Mouse (Mus musculus) hematopoietic stem cell, adult 5-6 weeks (primary cell): ENCODE data around the gene P3h3. TPM values are rescaled to one million over a fixed set of nuclear protein-coding genes. Genes with fewer than 3 reads are reported as not detected.
"Not testable (repeated sequence)": the region's sequence is repeated elsewhere in the genome, so short reads cannot be mapped to it uniquely, and the experiment has no call there.

Experiments used
- ATAC-seq, 2 experiments: fragments of 125-278 bp in 1 of 2; replicated peaks in 1 of 2; 2 replicates each; pipeline ENCODE4 v1.8.0; 2016 to 2017; ENCODE audit warnings: inconsistent platforms in 2 of 2, mild to moderate bottlenecking in 2 of 2, moderate number of reproducible peaks in 2 of 2, low read depth in 1 of 2, moderate TSS enrichment in 1 of 2; ENCODE audit not compliant: low FRiP score in 2 of 2, poor library complexity in 2 of 2, severe bottlenecking in 2 of 2, insufficient read depth in 1 of 2, low TSS enrichment in 1 of 2
- total RNA-seq: library from RNA; stranded (forward); fragments of 172-1452, 232-1000 nt; gene quantifications from 2 replicates; pipeline ENCODE4 v1.2.3, GENCODE M21; 2017

The P3h3 gene
- total RNA-seq, 1 experiment from 2014 or later = 14.5 TPM

DNA sequence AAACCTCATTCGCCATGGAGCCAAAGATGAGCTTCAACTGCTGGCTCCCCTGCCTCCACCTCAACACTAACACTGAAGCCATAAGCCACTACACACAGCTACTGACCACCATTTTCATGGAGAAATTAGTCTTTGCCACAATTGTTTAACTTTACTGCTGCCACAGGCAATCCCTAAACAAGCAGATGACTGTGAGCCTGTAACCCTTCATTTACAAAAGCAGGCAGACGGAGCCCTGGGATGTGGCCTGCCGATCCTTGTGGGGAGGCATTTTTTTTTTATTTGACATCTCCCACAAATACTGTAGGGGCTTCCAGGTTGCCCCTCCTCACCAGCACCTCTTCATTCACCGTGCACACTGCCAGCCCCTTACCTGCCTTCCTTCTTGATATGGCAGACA is 40.9 kb downstream of the P3h3 start:
- no peak for ATAC-seq

DNA sequence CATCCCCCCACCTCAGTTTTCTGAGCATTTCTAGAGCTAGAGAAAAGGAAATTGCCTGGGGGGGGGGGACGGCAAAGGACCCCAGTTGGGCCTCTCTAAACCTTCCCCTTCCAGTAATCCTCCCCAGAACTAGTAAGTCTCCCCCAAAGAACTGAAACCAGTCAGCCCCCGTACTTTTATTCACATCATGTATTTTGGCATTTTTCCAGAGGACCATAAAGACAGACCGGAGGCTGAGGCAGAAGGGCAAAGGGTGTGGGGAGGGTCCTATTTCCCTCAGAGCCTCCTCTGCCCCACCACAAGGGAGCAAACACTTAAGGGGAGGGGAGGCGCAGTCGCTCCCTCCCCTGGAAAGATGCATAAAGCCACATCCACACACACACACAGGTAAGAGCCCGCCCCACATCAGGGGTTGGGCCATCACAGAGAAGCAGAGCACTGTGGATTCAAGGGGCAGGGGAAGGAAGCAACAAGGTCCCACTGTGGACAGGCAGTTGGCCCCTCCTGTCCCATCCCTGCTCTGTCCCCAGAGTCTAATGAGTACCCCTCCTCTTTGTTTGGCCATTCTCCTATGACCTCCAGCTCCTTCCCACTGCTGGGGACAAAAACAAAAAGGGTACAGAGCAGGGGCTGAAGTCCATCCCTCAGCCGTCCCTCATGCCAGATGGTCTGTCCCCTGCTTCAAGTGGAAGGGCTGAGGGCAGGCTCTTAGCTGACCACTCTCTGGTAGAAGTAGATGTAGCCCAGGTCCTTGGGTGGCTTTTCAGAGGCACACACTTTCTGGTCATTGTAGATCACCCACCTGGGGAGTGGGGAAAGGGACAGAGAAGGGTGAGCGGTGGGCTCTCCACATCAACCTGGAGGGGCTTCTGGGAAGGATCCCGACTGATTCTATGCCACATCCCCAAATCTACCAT is 42.4 kb downstream of the P3h3 start:
- ATAC-seq = no peak

DNA sequence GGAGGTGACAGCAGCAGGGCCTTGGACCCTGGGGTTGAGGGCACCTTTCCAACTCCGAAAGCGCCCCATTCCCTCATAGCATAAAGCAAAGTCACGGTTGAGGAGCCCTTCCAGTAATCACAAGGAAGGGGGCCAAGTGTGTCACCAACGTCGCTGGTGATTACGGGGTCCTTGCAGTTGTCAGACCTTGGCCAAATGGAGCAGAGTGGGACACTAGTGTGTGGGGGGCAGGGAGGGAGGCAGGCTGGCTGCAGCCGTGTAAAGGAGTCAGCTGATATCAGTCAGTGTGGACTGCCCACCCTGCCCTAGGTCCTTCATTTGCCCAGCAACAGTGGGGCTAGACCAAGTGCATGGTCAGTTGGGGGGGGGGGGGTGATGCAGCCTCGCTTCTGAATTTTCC is 43.1 kb downstream of the P3h3 start:
- no peak for ATAC-seq

DNA sequence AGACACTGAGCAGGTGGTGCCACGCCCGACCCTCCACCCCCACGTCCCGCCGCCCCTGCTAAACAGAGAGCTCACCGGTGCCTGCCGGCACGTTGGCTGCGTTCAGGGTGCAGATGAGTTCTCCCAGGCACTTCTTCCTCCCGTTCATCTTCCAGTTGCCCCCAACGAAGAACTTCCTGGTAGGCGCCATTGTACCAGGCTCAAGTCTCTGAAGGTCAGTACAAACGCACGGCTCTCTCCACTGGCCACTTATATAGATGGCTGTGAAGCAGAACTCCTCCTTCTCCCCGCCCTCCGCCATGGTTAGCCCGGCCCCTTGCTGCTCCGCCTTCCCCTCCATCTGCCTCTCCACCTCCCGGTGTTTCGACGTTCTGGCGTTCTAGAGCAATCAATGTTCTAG is 43.6 kb downstream of the P3h3 start, which contains the start of gene Tpi1:
Gene Tpi1, minus strand, starts transcription at position 364 of the 400 bp plus-strand sequence.
- ATAC-seq = peak; percentile 80 to 83

DNA sequence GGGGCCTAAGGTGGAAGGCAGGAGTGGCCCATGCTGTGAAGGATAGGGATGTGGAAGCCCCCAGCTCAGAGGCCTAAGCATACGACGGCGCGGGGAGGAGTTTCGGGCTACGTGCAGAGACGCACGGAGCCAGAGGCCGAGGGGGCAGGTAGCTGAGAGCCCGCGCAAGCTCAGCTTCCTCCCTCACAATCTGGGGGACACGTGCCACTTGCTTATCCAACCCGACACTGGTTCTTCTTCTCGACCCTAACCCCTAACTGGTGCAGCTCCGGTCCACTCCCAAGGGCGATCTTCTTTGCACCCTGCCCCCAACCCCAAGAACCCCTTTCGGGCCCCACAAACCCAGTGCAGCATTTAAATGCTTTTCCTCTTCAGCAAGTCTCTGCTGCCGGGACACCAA is 44.1 kb downstream of the P3h3 start:
- peak; percentile 34 to 42; a peak in 3 of 4 replicates for ATAC-seq

DNA sequence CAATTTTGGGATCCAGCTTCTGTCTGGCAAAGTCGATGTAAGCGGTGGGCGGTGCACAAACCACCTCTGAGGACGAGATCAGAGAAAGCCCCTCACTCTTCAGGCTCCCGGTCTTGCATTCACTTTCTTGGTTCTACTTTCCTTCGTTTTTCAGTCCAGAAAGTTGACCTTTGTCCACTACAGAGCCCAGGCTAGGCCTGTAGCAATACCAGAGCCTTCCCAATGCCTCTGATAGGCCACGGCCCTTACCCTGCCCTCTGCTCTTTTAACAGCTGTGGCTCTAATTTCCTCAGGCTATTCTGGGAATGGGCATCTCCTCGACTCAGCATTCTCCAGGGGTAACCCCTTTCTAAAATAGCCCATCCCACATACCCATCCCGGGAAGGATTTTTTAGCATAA is 44.7 kb downstream of the P3h3 start:
- no peak for ATAC-seq

DNA sequence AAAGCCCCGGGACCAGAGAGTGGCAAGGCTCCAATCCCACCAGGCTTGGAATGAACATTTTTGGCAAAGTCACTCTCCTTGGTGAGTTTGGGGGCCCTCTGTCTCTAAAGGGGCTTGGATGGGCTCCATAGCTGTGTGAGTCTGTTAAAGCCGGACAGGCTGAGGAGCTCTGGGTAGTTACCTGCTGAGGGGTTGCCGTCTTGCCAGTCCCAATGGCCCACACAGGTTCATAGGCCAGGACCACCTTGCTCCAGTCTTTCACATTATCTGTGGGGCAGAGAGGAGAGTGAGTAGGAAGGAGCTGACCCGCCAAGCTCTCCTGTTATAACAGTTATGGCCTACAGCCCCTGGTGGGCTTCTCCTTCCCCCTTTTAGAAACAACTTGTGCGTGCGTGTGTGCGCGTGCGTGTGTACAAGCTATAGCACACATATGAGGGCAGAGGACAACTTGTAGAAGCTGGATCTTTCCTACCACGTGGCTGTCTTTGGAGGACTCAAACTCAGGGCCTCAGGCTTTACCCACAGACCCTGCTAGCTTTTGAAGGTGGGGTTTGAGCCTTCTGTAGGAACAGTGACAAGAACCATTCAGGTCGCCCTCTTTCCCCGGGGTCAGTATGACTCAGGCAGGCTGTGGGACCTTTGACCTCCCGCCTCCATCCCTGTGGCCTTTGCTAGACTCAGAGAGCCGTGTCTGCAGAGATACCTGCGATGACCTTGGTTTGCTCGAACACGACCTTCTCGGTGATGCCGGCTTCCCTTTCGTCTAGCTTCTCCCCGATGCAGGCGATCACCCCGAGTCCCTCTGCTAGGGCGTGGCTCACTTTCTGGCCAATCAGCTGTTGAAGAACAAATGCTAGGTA is 45.6 kb downstream of the P3h3 start:
- ATAC-seq = no peak

DNA sequence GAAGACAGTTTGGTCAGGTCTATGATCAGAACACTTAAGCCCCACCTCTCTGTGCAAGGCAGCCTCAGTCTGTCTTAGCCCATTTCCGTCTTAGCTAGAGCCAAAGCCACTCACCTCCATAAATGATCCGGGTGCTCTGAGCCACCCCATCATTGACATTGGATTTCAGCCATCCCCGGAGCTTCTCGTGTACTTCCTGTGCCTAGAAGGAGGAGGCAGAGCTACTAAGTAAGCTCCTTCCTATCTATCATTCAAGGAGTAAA is 46.2 kb downstream of the P3h3 start:
- no peak for ATAC-seq

DNA sequence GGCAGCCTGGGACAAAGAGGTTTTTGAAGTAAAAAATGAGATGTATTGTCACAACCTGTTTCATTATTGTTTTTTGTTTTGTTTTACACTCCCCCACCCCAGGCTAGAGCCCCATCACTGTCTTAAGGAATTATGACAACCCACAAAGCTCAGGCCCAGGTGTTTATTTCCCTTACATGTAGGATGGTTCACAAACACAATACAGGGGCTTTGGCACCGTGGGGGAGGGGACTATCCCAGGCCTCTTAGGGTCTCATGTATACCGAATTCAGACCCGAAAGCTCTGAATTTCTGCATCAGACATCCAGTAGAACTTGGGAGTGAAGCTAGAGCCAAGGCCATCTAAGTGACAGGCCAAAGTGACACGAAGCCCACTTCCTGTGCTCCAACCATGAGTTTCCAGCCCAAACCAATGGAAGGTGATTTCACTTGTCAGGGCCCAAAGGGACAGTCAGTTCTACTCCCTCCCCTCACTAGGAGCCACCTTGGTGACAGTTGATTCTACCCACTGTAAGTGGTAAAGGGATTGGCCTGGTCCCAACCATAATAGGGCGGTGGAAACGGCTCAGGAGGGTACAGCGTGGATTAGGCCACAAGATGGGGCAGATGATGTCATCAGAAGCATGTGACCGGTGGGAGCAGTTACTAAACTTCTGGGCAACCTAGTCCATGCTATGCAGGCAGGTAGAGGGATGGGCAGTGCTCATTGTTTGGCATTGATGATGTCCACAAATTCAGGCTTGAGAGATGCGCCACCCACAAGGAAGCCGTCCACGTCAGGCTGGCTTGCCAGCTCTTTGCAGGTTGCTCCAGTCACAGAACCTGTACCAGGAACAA is 46.8 kb downstream of the P3h3 start:
- ATAC-seq = not testable (repeated sequence)

DNA sequence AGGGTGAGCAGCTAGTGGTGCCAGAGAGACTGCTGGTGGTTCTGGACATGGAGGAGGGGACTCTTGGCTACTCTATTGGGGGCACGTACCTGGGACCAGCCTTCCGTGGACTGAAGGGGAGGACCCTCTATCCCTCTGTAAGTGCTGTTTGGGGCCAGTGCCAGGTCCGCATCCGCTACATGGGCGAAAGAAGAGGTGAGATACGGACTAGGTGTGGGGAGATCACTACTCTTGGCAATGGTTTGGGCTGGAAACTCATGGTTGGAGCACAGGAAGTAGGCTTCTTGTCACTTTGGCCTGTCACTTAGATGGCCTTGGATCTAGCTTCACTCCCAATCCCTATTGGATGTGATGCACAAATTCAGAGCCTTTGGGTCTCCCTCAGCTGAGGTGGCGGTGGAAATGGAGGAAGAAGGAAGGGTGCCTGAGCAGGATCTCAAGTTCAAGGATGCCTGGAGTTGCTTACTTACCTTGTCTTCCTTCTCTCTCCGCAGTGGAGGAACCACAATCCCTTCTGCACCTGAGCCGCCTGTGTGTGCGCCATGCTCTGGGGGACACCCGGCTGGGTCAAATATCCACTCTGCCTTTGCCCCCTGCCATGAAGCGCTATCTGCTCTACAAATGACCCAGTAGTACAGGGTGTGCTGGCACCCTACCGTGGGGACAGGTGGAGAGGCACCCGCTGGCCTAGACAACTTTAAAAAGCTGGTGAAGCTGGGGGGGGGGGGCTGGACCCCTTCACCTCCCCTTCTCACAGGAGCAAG is 47.6 kb downstream of the P3h3 start:
- no peak for ATAC-seq

DNA sequence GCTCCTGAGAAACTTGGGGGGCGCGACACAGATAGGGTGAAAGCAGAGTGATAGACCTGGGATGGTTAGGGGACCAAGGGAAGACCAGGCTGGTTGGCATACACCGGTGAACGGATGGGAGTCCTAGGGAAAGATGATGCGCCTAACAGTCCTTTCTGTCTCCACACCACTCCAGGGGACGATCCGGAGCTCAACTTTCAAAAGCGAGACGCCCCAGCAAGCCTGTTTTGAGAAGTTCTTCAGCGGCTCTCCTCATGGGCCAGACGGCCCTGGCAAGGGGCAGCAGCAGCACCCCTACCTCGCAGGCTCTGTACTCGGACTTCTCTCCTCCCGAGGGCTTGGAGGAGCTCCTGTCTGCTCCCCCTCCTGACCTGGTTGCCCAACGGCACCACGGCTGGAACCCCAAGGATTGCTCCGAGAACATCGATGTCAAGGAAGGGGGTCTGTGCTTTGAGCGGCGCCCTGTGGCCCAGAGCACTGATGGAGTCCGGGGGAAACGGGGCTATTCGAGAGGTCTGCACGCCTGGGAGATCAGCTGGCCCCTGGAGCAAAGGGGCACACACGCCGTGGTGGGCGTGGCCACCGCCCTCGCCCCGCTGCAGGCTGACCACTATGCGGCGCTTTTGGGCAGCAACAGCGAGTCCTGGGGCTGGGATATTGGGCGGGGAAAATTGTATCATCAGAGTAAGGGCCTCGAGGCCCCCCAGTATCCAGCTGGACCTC is 48.3 kb downstream of the P3h3 start:
- peak; percentile 18 to 34; a peak in 2 of 4 replicates for ATAC-seq

DNA sequence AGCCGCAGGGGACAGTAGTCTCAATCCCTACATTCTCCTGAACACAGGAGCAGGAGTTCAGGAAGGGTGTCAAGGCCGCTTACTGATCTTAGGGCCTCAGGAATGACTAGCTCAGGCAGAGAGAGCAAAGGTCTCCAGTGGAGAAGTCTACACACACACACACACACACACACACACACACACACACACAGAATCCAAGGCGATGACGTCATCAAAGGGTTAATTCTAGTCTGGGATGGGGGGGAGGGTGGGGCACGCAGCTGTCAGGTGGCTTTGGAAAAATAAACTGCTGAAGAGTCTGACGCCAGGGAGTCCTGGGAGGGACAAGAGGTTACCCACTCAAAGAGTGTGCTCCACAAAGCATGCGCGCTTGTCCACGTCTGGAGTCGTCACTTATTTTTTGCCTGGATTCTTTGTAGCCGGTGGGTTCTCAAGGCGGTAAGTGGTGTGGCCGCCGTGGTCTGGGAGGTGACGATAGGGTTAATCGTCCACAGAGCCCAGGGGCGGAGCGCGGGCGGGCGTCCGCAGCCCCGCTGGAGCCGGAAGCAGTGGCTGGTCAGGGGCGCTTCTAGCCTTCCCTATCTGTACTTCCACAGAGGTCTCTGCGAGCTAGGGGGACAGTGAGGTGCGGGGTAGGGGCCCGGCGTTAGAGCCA is 49.1 kb downstream of the P3h3 start, which contains the start of gene Spsb2:
Gene Spsb2, plus strand, starts transcription at position 304 of the 655 bp plus-strand sequence.
- ATAC-seq = peak in 1 of 2 experiments; percentile 26; a peak in 2 of 4 replicates

DNA sequence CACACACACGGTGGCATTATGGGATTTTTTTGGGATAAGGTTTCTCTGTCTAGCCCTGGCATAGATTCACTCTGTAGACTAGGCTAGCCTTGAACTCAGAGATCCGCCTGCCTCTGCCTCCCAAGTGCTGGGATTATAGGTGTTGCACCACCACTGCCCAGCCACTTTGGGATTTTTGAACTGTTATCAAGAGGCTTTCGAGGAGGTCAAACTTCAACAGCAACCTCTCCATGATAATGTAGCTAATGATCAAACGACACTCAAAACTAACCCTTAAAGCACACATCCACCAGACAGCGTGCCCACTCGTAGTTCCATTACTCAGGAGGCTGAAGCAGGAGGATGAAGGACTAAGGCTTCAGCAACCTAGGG is 49.6 kb downstream of the P3h3 start:
- ATAC-seq = no peak

DNA sequence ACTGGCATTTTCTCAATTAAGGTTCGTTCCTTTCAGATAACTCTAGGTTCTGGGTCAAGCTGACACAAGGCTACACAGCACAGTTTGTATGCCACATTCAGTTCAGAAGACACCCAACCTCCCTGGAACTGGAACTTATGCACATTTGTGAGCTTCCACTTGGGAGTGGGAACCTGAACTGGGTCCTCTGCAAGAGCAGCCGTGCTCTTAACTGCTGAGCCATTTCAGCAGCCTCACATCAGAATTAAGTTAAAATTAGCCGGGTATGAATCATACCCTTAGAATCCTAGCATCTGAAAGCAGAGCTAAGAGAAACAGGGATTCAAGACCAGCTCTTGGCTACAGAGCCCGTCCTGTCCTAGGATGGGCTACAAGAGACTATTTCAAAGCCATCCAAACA is 50.2 kb downstream of the P3h3 start:
- ATAC-seq = no peak

DNA sequence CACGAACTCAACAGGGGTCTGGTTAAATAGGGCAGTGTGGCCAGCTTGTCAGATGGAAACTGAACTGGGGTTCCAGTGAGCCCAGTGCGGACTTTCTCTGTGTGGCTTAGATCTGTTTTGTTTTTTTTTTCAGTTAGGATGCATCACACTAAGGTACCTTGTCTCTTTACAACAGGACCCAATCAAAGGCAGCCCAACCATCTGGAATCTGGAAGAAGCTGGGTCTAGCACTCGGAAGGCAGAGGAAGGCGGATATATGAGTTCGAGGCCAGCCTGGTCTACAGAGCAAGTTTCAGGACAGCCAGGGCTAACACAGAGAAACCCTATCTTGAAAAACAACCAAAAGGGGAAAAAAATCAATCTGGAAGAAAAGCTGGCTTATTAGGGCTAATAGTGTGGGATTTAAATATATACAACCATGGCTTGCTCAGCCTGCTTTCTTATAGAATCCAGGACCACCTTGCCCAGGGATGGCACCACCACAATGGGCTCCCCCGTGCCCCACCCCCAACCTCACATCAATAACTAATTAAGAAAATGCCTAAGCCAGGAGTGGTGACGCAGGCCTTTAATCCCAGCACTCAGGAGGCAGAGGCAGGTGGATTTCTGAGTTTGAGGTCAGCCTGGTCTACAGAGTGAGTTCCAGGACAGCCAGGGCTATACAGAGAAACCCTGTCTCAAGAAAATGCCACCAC is 51.0 kb downstream of the P3h3 start:
- ATAC-seq = no peak
